Mouse (Mus musculus): ENCODE results near the gene Pdcd6ip.
"Not testable (repeated sequence)": the region's sequence is repeated elsewhere in the genome, so short reads cannot be mapped to it uniquely, and the experiment has no call there.

Gene Pdcd6ip

DNA sequence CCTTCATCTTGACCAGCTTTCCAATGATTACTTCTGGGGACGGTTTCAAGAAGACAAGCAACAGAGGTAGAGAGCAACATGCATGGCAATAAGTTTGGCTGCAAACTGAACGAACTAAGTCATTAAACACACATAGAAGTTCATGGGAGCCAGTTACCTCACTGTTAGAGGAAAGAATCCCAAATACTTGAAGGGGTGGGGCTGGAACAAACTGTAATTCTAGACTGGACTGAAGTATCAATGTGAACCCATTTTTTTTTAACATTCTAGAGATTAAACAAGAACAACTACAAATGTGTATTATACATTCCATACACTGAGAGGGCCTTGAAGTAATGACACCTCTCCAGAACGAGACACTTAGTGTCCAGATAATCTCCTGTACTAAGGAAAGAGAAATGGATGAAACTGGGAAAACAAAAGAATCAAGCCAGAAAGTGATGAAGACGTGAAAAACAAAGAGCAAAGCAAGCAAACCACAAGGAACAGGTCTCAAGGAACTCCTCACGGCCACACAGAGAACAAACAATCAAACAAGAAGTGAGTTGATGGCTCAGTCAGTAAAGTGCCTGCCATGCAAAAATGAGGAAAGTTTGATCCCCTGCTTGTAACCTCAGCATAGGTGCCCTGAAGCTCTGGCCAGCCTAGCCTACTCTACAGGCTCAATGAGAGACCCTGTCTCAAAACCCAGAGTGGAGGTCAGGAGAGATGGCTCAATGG lies 6.5 kb downstream of the Pdcd6ip start:
- in situ Hi-C loops (cut with MboI, MseI) = no loop called here

DNA sequence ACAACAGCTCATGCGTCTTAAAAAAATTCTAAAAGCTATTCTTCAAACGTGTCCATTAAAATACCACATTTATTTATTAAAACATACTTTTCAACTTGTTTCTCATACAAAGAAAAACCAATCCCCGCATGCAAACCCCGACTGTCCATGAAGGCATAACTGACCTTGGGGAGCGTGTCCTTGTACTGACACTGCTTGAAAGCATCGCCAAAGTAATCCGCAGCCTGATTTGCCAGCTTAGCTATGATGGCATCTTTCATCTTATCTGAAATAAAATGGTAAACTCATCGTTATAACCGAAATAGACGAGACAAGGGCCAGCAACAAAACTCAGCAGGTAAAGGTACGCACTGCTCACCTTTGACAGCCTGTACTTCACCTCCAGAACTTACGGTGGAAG lies 20.6 kb downstream of the Pdcd6ip start:
- in situ Hi-C loops (cut with MboI, MseI) = no loop called here

DNA sequence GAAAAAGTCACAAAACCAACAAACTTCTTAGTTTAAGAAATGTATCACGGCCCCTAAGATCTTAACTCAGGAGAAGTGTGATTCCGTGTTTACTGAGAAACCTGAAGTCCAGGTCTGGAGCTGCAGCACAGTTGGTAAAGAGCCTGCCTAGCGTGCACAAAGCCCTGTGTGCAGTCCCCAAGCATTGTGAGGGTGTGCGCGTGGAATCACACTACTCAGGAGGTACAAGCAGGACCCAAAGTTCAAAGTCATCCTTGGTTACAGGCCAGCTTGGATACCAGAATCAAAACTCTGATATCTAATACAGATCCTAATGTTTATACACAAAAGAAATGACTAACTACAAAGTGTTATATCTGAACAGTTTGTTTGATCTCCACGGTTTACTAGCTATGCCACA lies 34.3 kb downstream of the Pdcd6ip start:
- in situ Hi-C loops (cut with MboI, MseI) = no loop called here

DNA sequence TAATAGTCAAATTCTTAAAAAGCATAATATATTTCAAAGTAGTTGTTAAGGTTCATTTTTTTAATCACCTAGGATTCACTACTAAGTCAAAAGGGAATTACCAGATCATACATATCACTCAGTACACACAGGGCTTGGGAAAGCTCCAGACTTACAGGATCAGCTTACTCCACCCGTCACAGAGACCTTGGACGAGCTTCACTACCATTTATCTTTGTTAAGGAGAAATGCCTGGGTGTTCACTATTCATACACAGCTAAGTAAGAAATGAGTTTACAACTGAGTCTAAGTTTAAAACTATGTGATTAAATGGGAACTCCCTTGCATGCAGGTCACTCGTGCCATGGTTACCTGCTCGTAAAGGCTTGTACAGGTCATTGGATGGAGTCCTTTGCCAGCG lies 35.7 kb downstream of the Pdcd6ip start:
- in situ Hi-C loops (cut with MboI, MseI) = no loop called here

DNA sequence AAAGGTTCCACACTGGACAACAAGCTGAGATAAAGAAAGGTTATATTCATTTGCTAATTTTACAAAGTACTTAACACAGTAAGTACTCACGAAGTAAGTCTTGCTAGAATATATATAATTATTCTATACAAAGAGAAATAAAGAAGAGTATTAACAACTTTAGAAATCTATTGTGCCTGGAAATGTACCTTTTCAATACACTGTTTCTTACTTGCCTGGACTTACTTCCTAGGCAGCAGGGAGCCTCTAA lies 37.3 kb downstream of the Pdcd6ip start:
- in situ Hi-C loops (cut with MboI, MseI) = no loop called here

DNA sequence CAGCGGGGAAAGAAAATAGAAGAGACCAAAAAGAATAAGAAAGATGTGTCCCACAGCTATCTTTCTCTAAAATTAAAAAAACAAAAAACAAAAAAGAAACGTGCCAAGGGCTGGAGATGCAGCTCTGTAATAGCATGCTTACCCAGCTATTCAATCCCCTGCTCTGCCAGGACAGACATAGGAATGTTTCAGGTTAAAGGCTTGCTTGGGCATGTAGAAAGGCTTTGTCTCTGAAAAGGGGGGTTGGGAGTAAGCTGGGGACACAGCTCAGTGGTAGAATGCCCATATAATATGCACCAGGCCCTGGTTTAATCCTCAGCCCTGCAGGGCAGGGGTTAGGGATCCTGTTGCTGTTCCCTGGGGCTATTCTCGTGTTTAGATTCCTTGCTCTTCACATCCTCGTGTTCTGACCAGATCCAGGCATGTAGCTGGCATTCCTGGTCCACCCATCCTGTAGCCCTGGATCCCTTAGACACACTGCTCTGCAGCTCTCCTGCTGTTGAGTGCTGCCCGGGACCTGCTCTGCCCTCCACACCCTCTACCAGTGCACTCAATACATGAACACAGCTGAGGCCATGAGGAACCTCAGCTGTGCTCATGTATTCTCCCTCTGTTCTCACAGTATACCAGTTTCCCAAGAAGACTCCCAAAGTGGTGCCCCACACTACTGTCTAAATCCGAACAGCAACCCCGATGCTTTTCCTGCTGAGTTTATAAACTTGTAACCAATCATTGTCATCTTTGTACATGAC lies 37.8 kb downstream of the Pdcd6ip start:
- in situ Hi-C loops (cut with MboI, MseI) = no loop called here

DNA sequence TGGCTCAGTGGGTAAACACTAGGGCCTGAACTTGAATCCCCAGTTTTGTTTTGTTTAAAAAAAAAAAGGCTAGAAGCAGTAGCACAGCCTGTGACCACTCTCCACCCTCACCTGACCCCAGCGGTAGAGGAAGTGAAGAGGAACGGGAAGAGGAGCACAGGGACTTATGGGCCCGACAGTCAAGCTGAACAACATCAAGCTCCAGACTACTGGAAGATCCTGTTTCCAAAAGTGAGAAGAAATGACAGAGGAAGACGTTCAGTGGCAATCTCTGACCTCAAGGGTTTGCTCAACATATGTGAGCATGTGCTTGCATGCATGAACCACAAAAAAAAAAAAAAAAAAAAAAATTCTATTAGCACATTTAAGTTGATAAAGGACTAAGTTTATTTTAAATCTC lies 44.6 kb downstream of the Pdcd6ip start:
- in situ Hi-C loops (cut with MboI, MseI) = no loop called here

DNA sequence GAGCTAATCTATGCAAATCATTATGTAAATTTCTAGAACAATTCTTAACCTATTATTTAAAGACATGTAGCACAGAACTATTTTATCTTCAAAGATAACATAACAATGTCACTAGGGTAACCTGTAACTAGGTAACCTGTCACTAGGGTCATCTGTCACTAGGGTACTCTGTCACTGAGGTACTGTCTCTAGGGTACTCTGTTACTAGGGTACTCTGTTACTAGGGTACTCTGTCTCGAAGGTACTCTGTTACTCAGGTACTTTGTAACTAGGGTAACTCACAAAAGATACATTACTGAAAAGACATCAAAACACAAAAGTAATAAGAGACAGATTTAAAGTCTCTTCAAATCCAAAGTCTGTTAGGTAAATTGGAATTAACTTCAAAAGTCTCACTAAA lies 50.2 kb downstream of the Pdcd6ip start:
- in situ Hi-C loops (cut with MboI, MseI) = no loop called here

DNA sequence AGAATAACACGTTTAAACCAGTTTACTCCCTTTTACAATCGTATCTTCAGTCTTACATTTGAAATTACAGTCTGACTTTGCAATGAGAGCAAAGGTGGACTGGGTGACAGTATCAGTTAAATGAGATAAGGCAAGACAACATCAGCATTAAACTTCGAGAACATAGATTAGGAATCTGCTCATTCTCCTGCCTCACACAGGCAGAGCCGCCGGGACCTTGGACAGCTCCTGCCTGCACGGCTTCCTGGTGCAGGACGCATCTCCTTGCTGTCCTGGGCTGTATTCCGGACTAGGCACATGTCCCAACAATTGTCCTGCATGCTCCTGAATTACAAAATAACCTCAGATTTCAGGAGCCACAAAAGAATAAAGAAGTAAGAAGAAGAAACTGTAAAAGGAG lies 54.5 kb downstream of the Pdcd6ip start:
- in situ Hi-C loops (cut with MboI, MseI) = no loop called here

DNA sequence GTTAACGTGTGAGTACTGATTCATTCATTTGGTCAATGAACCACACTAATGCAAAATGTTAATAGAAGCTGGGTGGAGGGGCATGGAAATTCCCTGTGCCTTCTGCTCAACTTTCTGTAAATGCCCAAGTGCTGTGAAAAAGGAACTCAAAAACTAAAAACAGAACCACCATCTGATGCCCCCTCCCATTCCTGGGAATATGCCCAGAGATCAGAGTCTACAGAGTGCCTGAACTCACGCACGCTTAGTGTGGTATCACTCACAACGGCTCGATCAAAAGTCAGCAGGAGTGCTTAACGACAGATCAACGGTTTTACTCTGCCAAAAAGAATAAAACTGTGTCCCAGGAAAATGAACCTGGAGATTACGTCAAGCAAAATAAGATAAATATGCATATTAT lies 57.3 kb downstream of the Pdcd6ip start:
- in situ Hi-C loops (cut with MboI, MseI) = no loop called here

DNA sequence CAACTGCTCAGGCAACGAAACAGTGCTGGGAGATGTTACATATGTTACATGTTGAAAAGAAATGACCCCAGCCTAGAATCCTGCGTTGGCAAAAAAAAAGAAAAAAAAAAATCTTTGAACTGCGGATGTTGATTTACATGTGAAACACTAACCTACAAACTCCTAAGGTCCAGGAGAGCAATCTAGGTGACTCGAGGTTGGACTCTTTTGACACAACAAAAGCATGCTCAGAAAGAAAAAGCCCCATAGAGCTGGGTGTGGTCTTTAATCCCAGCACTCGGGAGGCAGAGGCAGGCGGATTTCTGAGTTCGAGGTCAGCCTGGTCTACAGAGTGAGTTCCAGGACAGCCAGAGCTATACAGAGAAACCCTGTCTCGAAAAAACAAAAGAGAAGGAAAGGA lies 58.8 kb downstream of the Pdcd6ip start:
- in situ Hi-C loops (cut with MboI, MseI) = not testable (repeated sequence)

DNA sequence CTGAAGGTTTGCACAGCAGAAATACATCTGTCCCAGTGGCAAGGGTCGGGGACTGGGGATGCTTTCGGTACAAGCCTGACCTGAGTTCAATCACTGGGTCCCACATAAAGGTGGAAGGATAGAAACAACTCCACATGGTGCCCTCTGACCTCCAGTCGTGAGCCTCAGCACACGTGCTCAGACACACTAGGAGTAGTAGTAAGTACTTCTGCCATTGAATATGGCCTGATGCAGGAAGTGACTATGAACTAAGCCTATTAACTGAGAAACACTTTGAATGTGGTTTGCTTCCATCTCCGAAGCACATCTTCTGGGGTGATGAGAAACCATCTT lies 62.3 kb downstream of the Pdcd6ip start:
- in situ Hi-C loops (cut with MboI, MseI) = no loop called here

DNA sequence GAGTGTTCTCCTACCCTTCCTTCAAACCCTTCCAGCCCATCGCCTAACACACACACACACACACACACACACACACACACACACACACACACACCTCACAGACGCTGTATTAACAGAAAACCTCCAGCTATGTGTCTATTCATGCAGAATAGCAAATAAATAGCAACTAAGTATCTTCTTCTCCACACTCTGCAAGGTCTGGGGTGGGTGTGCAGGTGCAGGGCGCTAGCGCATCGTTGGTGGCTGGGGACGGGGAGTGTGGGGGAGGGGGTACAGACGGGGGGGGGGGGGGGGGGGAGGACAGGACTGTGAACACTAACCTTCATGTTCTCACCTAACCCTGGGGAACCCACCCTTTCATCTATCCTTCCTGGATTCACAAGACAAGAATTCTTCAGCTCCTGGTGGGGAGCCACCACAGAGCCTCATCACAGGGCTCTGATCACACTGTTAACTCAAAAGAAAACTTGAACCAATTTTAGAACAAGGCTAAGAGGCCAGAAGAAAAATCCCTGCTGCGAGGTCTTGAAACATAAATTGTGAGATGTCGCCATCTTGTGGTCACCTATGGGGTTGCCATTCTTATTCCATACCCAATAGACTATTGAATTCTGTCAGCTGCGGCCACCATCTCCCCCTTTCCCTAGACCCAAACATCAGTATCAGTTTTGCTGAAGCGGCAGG lies 62.8 kb downstream of the Pdcd6ip start:
- in situ Hi-C loops (cut with MboI, MseI) = no loop called here

DNA sequence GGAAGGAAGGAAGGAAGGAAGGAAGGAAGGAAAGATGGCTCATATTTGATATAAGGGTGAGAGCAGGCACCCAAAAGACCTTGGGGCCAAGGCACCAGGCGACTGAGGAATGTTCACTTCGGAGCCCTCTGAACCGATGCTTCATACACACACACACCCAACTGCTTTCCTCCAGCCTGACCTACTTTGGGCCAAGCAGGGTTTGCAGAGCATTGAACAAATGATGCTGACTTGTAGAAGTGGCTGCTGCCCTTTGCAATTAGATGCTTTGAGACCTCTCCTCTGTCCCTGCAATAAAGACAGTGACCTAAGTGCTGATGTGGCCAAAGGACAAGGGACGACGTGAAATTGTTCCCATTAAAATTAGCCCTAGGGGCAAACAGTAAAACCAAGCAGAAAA lies 63.4 kb downstream of the Pdcd6ip start:
- in situ Hi-C loops (cut with MboI, MseI) = no loop called here

DNA sequence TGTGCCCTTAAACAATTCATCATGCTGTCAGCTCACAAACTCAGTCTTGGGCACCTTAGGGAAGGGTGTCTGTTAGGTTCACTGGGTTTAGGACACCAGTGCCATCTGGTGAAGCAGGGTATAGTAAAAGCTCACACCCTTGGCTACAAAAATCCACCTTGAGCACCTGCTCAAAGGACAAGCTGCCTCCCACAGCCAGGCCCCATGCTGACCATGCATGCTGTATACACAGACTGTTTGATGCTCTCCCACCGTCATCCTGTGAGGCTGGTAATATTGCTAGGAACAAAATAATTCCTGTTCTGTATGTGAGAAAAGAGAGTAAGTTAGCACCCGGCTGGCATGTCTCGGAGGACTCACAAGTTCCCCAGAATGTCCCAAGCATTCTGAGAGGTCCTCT lies 64.0 kb downstream of the Pdcd6ip start:
- in situ Hi-C loops (cut with MboI, MseI) = no loop called here

DNA sequence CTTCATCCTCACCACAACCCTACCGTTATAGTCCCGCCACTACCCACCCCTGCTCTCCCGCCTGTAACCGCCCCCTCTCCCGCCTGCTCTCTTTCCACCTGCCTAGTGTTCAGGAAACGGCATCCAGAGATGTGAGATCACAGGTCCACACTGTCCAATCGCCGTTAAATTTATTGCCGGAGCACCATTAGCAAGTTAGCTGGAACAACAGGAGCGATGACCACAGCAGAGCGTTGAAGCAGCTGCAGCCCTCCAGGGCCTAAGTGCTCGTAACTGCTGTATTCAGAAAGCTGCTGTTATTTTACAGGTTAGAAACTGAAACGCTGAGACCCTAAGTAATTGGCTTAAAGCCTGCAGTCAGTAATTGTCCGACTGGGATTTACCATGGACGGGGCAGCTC lies 64.4 kb downstream of the Pdcd6ip start:
- in situ Hi-C loops (cut with MboI, MseI) = no loop called here

DNA sequence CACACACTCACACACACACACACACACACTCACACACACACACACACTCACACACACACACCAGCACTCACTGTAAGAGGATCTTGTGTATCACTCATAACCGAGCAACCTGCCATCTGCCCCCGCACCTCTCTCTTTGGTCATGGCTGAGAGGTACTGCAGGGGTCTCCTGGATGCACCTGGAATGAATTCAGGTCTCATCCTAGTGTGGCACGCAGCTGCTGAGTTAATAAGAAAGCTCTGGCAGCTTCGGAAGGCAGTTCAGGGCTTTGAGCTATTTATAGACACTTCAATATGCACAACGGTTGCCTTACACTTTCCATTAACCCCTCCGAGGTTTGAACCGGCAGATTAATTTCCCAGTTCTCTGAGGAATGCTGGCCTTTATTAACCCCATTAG lies 73.1 kb downstream of the Pdcd6ip start:
- in situ Hi-C loops (cut with MboI, MseI) = no loop called here

DNA sequence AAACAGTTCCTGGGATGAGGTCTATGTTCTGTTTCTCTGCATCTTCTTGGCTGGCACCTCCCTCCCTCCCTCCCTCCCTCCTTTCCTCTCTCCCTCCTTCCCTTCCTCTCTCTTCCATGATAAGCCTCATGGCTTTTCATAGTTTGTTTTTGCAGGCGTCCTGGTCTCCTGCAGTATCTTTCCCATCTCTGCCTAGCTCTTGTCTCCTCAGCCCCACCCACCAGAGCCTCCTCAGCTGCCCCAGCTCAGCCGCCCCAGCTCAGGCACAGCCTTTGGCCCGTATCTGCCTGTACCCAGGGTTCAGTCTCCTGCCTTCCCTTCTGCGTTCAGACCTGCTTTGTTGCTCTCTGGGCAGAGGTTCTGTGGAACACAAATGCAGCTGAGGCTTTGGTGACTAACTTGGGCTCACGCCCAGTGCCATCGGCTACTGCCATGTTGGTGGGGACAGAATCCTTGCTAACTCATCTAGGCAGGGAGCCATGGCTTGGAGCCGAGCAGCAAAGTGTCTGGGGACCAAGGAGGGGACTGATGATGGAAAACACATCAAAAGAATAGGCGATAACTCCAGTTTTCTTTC lies 74.8 kb downstream of the Pdcd6ip start:
- in situ Hi-C loops (cut with MboI, MseI) = no loop called here

DNA sequence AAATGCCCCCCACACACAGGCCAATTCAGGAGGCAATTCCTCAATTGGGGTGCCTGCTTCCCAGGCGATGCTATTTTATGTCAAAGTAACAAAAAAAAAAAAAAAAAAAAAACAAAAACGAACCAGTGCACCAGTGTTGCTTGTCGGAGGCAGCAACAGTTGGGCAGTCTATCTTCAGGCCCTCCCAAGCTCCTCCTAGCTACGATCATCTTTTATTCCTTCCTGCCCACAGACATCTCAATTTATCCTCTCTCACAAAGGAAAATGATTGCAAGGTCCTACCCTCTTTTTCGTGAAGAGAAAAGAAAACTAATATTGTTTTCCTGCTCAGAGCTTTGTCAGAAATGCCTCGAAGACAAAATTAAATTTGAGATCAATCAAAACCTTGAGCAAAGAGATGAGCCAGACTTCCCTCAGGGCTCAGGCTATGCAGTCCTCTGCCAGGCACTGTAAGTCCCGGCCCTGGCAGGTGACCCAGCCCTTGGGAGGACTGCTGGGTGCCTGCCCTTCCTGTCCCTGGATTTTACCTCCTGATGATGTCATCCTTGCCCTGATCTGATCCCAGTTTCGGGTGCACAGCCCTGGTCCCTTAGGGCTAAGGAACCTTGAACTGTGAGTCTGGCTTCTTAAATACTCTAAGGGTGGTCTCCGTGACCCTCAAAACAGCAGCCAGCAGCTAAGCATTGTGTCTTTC lies 75.6 kb downstream of the Pdcd6ip start:
- in situ Hi-C loops (cut with MboI, MseI) = no loop called here

DNA sequence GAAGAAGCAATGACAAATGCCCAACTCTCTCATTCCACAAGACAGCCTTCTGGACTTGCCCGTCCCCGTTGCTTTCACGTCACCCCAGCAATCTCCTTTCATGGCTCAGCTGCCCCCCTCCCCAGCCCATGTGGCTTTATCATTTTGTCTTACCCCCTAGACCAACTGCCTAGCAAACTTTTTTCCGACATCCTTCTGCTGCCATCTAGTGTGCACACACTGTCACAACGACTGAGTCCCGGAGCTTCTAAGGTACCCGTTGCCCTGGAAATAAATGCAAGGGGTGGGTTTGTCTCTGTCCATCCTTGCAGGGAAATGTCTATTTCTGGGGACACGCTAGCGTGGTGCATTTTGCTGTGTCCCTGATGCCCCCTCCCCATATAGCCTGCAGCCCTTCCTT lies 78.4 kb downstream of the Pdcd6ip start:
- in situ Hi-C loops (cut with MboI, MseI) = no loop called here

DNA sequence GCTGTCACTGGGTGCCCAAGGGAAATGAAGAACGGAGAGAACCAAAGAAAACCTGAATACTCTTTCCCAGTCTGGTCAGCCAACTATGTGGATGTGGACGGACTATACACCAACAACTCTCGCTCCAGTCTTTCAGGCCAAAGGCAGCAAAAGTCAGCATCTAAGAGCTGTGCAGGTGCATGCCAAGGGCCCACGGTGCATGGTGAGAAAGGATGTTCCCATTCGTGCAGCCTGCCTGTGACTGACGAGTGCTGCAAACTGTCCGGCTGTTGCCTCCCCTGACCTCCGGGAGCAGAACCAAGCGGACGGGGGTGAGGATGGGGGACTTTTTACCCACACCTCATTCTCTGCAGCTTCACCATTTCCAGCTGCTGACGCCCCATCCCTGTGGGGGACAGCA lies 78.9 kb downstream of the Pdcd6ip start:
- in situ Hi-C loops (cut with MboI, MseI) = no loop called here

DNA sequence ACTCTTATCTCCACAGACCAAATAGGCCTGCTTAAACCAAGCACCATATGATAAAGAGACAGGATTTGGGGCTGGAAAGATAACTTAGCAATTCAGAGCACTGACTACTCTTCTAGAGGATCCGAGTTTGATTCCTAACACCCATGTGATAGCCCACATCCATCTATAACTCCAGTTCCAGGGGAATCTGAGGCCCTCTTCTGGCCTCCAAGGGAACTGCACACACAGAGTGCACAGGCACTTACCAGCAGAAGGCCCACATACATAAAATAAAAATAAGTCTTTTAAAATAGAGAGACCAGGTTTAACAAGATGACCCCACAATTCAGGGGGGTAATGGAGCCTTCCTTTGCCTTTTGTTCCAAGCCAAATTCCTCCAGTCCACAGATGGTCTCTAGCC lies 79.3 kb downstream of the Pdcd6ip start:
- in situ Hi-C loops (cut with MboI, MseI) = no loop called here
